In the genomic region with DNA sequence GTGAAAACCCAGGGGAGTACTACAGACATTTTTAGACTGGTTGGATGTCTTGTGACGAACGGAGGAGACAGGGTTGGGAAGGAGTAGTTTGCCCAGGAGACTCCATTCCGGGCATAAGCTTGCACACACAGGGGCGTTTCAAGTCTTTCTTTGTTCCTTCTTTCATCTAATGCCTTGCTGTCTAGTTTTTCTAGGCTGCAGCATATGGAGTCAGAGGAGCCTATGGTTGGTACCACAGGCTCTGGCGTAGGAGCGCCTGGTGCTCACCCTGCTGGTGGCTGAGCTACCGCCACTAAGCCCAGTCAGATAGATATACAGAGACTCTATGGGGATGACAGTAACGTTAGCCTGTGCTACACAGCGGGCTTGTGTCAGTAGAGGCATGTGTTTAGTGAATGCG, we compare ENCODE assay signal across 11 mouse cellular contexts. TPM values are rescaled to one million over a fixed set of nuclear protein-coding genes. Genes with fewer than 3 reads are reported as not detected.
A peak's percentile ranks its signal among the peaks of the same experiment; 100 is the strongest.
DNase-seq lines count a peak whose midpoint lies in the region; ATAC-seq and TF ChIP-seq lines count a peak whose summit lies in the region.
"Had no signal": no experiment of that assay in that cellular context is flagged by ENCODE, and none has a peak within 500 bp of the region (broad histone marks: within the 10 kb centered on the region; RNA-seq: fewer than 3 reads in every experiment).

No protein-coding gene starts in this region.

- WGBS in embryonic facial prominence, embryonic 14.5 days, result 77% methylated on average over 10 of the region's 10 CpGs
- WGBS in embryonic facial prominence, embryonic 10.5 days, result 87% methylated on average over 10 of the region's 10 CpGs
- 78% methylated on average over 10 of the region's 10 CpGs for WGBS in midbrain, embryonic 13.5 days

- TF ChIP-seq POLR2A in brain, embryonic 14.5 days (IDR thresholded peaks at IDR 0.05; ENCODE audit: borderline replicate concordance, extremely low read depth, insufficient read depth, insufficient read length, poor library complexity, severe bottlenecking), result no peak

- H3K36me3 ChIP-seq in embryonic facial prominence, embryonic 14.5 days (ENCODE audit: control insufficient read depth, insufficient read depth, low read length), result no peaks in the 10 kb centered on the region
- no peaks in the 10 kb centered on the region for H3K36me3 ChIP-seq in embryonic facial prominence, embryonic 10.5 days (replicated peaks)
- H3K36me3 ChIP-seq in midbrain, embryonic 13.5 days, result no peaks in the 10 kb centered on the region

- H3K4me2 ChIP-seq in embryonic facial prominence, embryonic 14.5 days (ENCODE audit: low read depth, low read length), result no peak overlapping the region
- H3K4me2 ChIP-seq in midbrain, embryonic 13.5 days (replicated peaks), result no peak overlapping the region

- TF ChIP-seq CTCF in brain, embryonic 14.5 days (IDR thresholded peaks at IDR 0.05; ENCODE audit: borderline replicate concordance, extremely low read depth, insufficient read depth, insufficient read length), result no peak

- H3K4me1 ChIP-seq in embryonic facial prominence, embryonic 14.5 days (ENCODE audit: control insufficient read depth, insufficient read depth, low read length), result peaks cover 25% of the 10 kb centered on the region
- H3K4me1 ChIP-seq in embryonic facial prominence, embryonic 10.5 days, result peaks cover 28% of the 10 kb centered on the region
- peaks cover 7% of the 10 kb centered on the region for H3K4me1 ChIP-seq in midbrain, embryonic 13.5 days (replicated peaks)

- DNase-seq in embryonic facial prominence, embryonic 14.5 days (ENCODE audit: low spot score), result no peak
- DNase-seq in embryonic facial prominence, embryonic 10.5 days (ENCODE audit: low spot score), result no peak
- peak; percentile 30 to 45 for DNase-seq in left cerebral cortex, adult 18-20 months (ENCODE audit: low spot score in 2 of 2)
- no peak for DNase-seq in left cerebral cortex, postnatal 14 days (ENCODE audit: low spot score in 2 of 2)
- peak; percentile 60 for DNase-seq in brain, embryonic 14.5 days (ENCODE audit: low read depth)
- DNase-seq in heart, adult 8-10 months (ENCODE audit: low spot score), result no peak
- DNase-seq: gastrocnemius, postnatal 25 days; thymus, postnatal 14 days had no signal

- H3K9ac ChIP-seq in embryonic facial prominence, embryonic 14.5 days (ENCODE audit: low read depth, low read length), result no peak overlapping the region
- H3K9ac ChIP-seq in midbrain, embryonic 13.5 days (replicated peaks), result no peak overlapping the region

- no peaks in the 10 kb centered on the region for H3K27me3 ChIP-seq in embryonic facial prominence, embryonic 14.5 days (replicated peaks; ENCODE audit: control insufficient read depth, insufficient read depth, low read length)
- H3K27me3 ChIP-seq in embryonic facial prominence, embryonic 10.5 days (replicated peaks; ENCODE audit: low read depth, poor library complexity, severe bottlenecking), result no peaks in the 10 kb centered on the region
- H3K27me3 ChIP-seq in midbrain, embryonic 13.5 days, result no peaks in the 10 kb centered on the region

- peak; percentile 36; the same call in 1 of the 2 replicates for ATAC-seq in embryonic facial prominence, embryonic 14.5 days (ENCODE audit: low read depth)
- ATAC-seq in midbrain, embryonic 13.5 days, result peak; percentile 81
- ATAC-seq in cerebellum, adult (ENCODE audit: insufficient number of reproducible peaks, low FRiP score, low TSS enrichment), result no peak

- no peak overlapping the region for H3K27ac ChIP-seq in embryonic facial prominence, embryonic 14.5 days (replicated peaks; ENCODE audit: low read depth, low read length)
- no peak overlapping the region for H3K27ac ChIP-seq in embryonic facial prominence, embryonic 10.5 days (replicated peaks)
- no peak overlapping the region for H3K27ac ChIP-seq in midbrain, embryonic 13.5 days

- no peak overlapping the region for H3K4me3 ChIP-seq in embryonic facial prominence, embryonic 14.5 days (ENCODE audit: low read depth, low read length)
- no peak overlapping the region for H3K4me3 ChIP-seq in embryonic facial prominence, embryonic 10.5 days
- no peak overlapping the region for H3K4me3 ChIP-seq in midbrain, embryonic 13.5 days (replicated peaks)

- intact Hi-C loops in left cerebral cortex, postnatal 14 days (cut with DNase I), result no loop called here

- H3K9me3 ChIP-seq in embryonic facial prominence, embryonic 14.5 days (ENCODE audit: control insufficient read depth, low read length), result no peaks in the 10 kb centered on the region
- no peaks in the 10 kb centered on the region for H3K9me3 ChIP-seq in embryonic facial prominence, embryonic 10.5 days
- H3K9me3 ChIP-seq in midbrain, embryonic 13.5 days, result no peaks in the 10 kb centered on the region
- H3K9me3 ChIP-seq: G1E had no signal

RNA-seq across cellular contexts. Expression of gene Mboat2, which starts 42.0 kb away (rescaled TPM):
- 50.5 and 55.5 TPM in 2 replicates for polyA plus RNA-seq in embryonic facial prominence, embryonic 14.5 days (2014; fragmentation: Nextera tagmentation; extraction: Ambion mirVana)
- polyA plus RNA-seq in embryonic facial prominence, embryonic 10.5 days (2016; fragmentation: Nextera tagmentation; extraction: Ambion mirVana), result 45.0 and 45.7 TPM in 2 replicates
- 10 to 100 TPM; 85.0 to 94.7 TPM for total RNA-seq in left cerebral cortex, adult 18-20 months (2021)
- total RNA-seq in left cerebral cortex, postnatal 14 days (2021), result 10 to 100 TPM; 60.7 to 68.0 TPM
- polyA plus RNA-seq in brain, embryonic 14.5 days (2012; rRNA removed), result 25.0 and 31.8 TPM in 2 replicates
- polyA plus RNA-seq in midbrain, embryonic 13.5 days (2015; fragmentation: Nextera tagmentation; extraction: Ambion mirVana), result 75.6 and 81.0 TPM in 2 replicates
- 10 to 100 TPM in 2 of 4 experiments, 1 to 10 TPM in 2; 9.6 to 13.6 (median 9.9) TPM for total RNA-seq in heart, adult 8-10 months (2022)

Comparison
In these comparisons a context has a peak if more than half of its experiments do, and no peak if none do; other contexts are left out.
1. DNase-seq: peak in left cerebral cortex, adult 18-20 months (2 of 2) and brain, embryonic 14.5 days (single experiment); none in embryonic facial prominence, embryonic 14.5 days (single experiment), embryonic facial prominence, embryonic 10.5 days (single experiment), left cerebral cortex, postnatal 14 days (0 of 2) and heart, adult 8-10 months (single experiment).